Mouse (Mus musculus) ES-Bruce4 (cell line): ENCODE data around the gene Fbxl19. TPM values are rescaled to one million over a fixed set of nuclear protein-coding genes. Genes with fewer than 3 reads are reported as not detected.
A peak's percentile ranks its signal among the peaks of the same experiment; 100 is the strongest.

Experiments
- H3K27ac ChIP-seq: 2 replicates; pipeline ENCODE4 v1.5.1; 2012; ENCODE audit warnings: low read length, inconsistent platforms; ENCODE audit not compliant: insufficient read depth
- H3K27me3 ChIP-seq: 2 replicates; pipeline ENCODE4 v1.6.1; 2012; ENCODE audit warnings: mild to moderate bottlenecking, low read length, inconsistent platforms; ENCODE audit not compliant: control insufficient read depth, poor library complexity, insufficient read depth, severe bottlenecking
- H3K36me3 ChIP-seq: 2 replicates; pipeline ENCODE4 v1.6.1; 2012; ENCODE audit warnings: inconsistent platforms, mild to moderate bottlenecking, low read length, moderate library complexity; ENCODE audit not compliant: control insufficient read depth, poor library complexity, insufficient read depth, severe bottlenecking
- H3K4me1 ChIP-seq: one replicate; pipeline ENCODE4 v1.8.1; 2011; ENCODE audit warnings: low read length; ENCODE audit not compliant: control insufficient read depth, insufficient read depth
- H3K4me3 ChIP-seq: 2 replicates; pipeline ENCODE4 v1.5.1; 2011; ENCODE audit warnings: low read depth, mild to moderate bottlenecking, low read length
- H3K9ac ChIP-seq: 2 replicates; pipeline ENCODE4 v1.6.1; 2012; ENCODE audit warnings: low read depth, mild to moderate bottlenecking, inconsistent platforms; ENCODE audit not compliant: poor library complexity, severe bottlenecking
- H3K9me3 ChIP-seq: replicated peaks from 2 replicates; pipeline ENCODE4 v1.6.1; 2012; ENCODE audit warnings: mild to moderate bottlenecking, low read length, inconsistent platforms; ENCODE audit not compliant: control insufficient read depth, poor library complexity, insufficient read depth, severe bottlenecking
- CTCF ChIP-seq: IDR thresholded peaks from one replicate; pipeline ENCODE4 v1.8.1; 2011; ENCODE audit warnings: low read depth, low read length
- EP300 ChIP-seq: IDR thresholded peaks from 2 replicates; pipeline ENCODE4 v1.6.1; 2011; ENCODE audit warnings: low read depth, low read length; ENCODE audit not compliant: insufficient read depth
- POLR2A ChIP-seq: IDR thresholded peaks from one replicate; pipeline ENCODE4 v1.8.1; 2011; ENCODE audit warnings: low read length; ENCODE audit not compliant: insufficient read depth
- polyA plus RNA-seq: library from polyadenylated mRNA; stranded (reverse); fragments of >200 nt; gene quantifications from 2 replicates; pipeline ENCODE4 v1.2.4, GENCODE M21; 2011; ENCODE audit warnings: low read depth; ENCODE audit not compliant: missing spikeins, insufficient read depth, insufficient read length

Fbxl19 gene
- polyA plus RNA-seq, 1 experiment: 55.1 TPM

- Histone ChIP-seq H3K4me1 (no peaks in the 10 kb centered on the region), H3K36me3 (peaks cover 5% of the 10 kb centered on the region; the same call in 1 of the 2 replicates), H3K27ac (no peak overlapping the region), H3K9me3 (no peaks in the 10 kb centered on the region), H3K27me3 (no peaks in the 10 kb centered on the region), H3K4me3 (no peak overlapping the region), H3K9ac (no peak overlapping the region)
- no peak for TF ChIP-seq CTCF
- TF ChIP-seq EP300: no peak
- no peak for TF ChIP-seq POLR2A
Measured at GRCm38 (mm10) chr7:127705706-127706105, 38.6 kb upstream of the Fbxl19 start.

GRCm38 (mm10) chr7:127707045-127707956, 37.0 kb upstream of the Fbxl19 start:
- Histone ChIP-seq H3K27ac (no peak overlapping the region), H3K4me1 (no peaks in the 10 kb centered on the region), H3K9me3 (no peaks in the 10 kb centered on the region), H3K36me3 (peaks cover 5% of the 10 kb centered on the region; the same call in 1 of the 2 replicates), H3K27me3 (no peaks in the 10 kb centered on the region), H3K9ac (0 out of 2 replicates have a peak overlapping the region, but pooled peaks have one; percentile 80), H3K4me3 (peak overlapping the region; percentile 75)
- TF ChIP-seq EP300: no peak
- TF ChIP-seq POLR2A: no peak
- no peak for TF ChIP-seq CTCF

GRCm38 (mm10) chr7:127707957-127708206, 36.5 kb upstream of the Fbxl19 start:
- no peaks in the 10 kb centered on the region for H3K4me1 ChIP-seq
- no peak for TF ChIP-seq CTCF
- H3K4me3 ChIP-seq: peak overlapping the region; percentile 75
- no peaks in the 10 kb centered on the region for H3K27me3 ChIP-seq
- H3K9ac ChIP-seq: peak overlapping the region; percentile 80; the same call in 1 of the 2 replicates
- H3K27ac ChIP-seq: no peak overlapping the region
- H3K36me3 ChIP-seq: peaks cover 5% of the 10 kb centered on the region; the same call in 1 of the 2 replicates
- no peaks in the 10 kb centered on the region for H3K9me3 ChIP-seq

- Histone ChIP-seq H3K9me3 (no peaks in the 10 kb centered on the region), H3K27me3 (no peaks in the 10 kb centered on the region), H3K9ac (peak within 1 kb of the TSS; percentile 80), H3K36me3 (peaks cover 5% of the 10 kb centered on the region; the same call in 1 of the 2 replicates), H3K4me1 (no peaks in the 10 kb centered on the region), H3K4me3 (peak within 1 kb of the TSS; percentile 75), H3K27ac (peak within 1 kb of the TSS; percentile 73)
- TF ChIP-seq CTCF (peak; percentile 33), EP300 (no peak), POLR2A (no peak)
Measured at GRCm38 (mm10) chr7:127708207-127709078, 35.9 kb upstream of the Fbxl19 start, which contains the start of gene Bcl7c. Gene Bcl7c, minus strand, starts transcription at chr7:127708933.

GRCm38 (mm10) chr7:127709261-127709979, 34.9 kb upstream of the Fbxl19 start:
- H3K9me3 ChIP-seq: no peaks in the 10 kb centered on the region
- H3K9ac ChIP-seq: peak overlapping the region; percentile 80
- H3K27me3 ChIP-seq: no peaks in the 10 kb centered on the region
- no peak overlapping the region for H3K4me3 ChIP-seq
- no peak overlapping the region for H3K27ac ChIP-seq
- H3K4me1 ChIP-seq: no peaks in the 10 kb centered on the region
- TF ChIP-seq EP300 (no peak), POLR2A (no peak), CTCF (no peak)
- H3K36me3 ChIP-seq: peaks cover 5% of the 10 kb centered on the region; the same call in 1 of the 2 replicates
